ENCODE assay signal across 11 mouse cellular contexts in genomic region chr13:54760164-54760795, GRCm38 (mm10). TPM values are rescaled to one million over a fixed set of nuclear protein-coding genes. Genes with fewer than 3 reads are reported as not detected.
A peak's percentile ranks its signal among the peaks of the same experiment; 100 is the strongest.
DNase-seq lines count a peak whose midpoint lies in the region; ATAC-seq and TF ChIP-seq lines count a peak whose summit lies in the region.
"Had no signal": no experiment of that assay in that cellular context is flagged by ENCODE, and none has a peak within 500 bp of the region (broad histone marks: within the 10 kb centered on the region; RNA-seq: fewer than 3 reads in every experiment).

No protein-coding gene starts in this region.

- no peak overlapping the region for H3K4me3 ChIP-seq in midbrain, embryonic 11.5 days (ENCODE audit: low read depth, low read length)
- H3K4me3 ChIP-seq in midbrain, embryonic 15.5 days, result no peak overlapping the region
- H3K4me3 ChIP-seq in forebrain, postnatal 0 days (ENCODE audit: low read depth, low read length), result no peak overlapping the region
- no peak overlapping the region for H3K4me3 ChIP-seq in heart, embryonic 10.5 days
- H3K4me3 ChIP-seq: lung, embryonic 15.5 days had no signal

- peak; percentile 81 for DNase-seq in midbrain, embryonic 11.5 days (ENCODE audit: low spot score, missing footprints)
- DNase-seq in forebrain, postnatal 0 days, result peak; percentile 71
- DNase-seq in left cerebral cortex, adult 8-10 months (ENCODE audit: low spot score in 2 of 2), result peak; percentile 54 to 96
- DNase-seq in right cerebral cortex, postnatal 4 days, result peak; percentile 66
- no peak for DNase-seq in T-cell, adult 2 months (ENCODE audit: low spot score)
- DNase-seq in heart, embryonic 10.5 days (ENCODE audit: low spot score), result no peak

- WGBS in midbrain, embryonic 11.5 days, result 72% methylated on average over 8 of the region's 8 CpGs
- 65% methylated on average over 8 of the region's 8 CpGs for WGBS in midbrain, embryonic 15.5 days
- WGBS in forebrain, postnatal 0 days, result 43% methylated on average over 8 of the region's 8 CpGs
- 57% methylated on average over 8 of the region's 8 CpGs for WGBS in heart, embryonic 10.5 days

- no peaks in the 10 kb centered on the region for H3K36me3 ChIP-seq in midbrain, embryonic 11.5 days (ENCODE audit: control insufficient read depth, insufficient read depth, low read length)
- H3K36me3 ChIP-seq in midbrain, embryonic 15.5 days (replicated peaks), result no peaks in the 10 kb centered on the region
- H3K36me3 ChIP-seq in forebrain, postnatal 0 days (ENCODE audit: insufficient read depth), result no peaks in the 10 kb centered on the region
- no peaks in the 10 kb centered on the region for H3K36me3 ChIP-seq in heart, embryonic 10.5 days
- H3K36me3 ChIP-seq: lung, embryonic 15.5 days had no signal

- H3K9ac ChIP-seq in midbrain, embryonic 11.5 days (ENCODE audit: low read length), result no peak overlapping the region
- no peak overlapping the region for H3K9ac ChIP-seq in midbrain, embryonic 15.5 days
- H3K9ac ChIP-seq in forebrain, postnatal 0 days, result no peak overlapping the region
- H3K9ac ChIP-seq: lung, embryonic 15.5 days had no signal

- no peak overlapping the region for H3K4me2 ChIP-seq in midbrain, embryonic 11.5 days
- H3K4me2 ChIP-seq in midbrain, embryonic 15.5 days, result no peak overlapping the region
- no peak overlapping the region for H3K4me2 ChIP-seq in forebrain, postnatal 0 days (ENCODE audit: low read depth)
- H3K4me2 ChIP-seq: lung, embryonic 15.5 days had no signal

- no peak for TF ChIP-seq CTCF in forebrain, postnatal 0 days (IDR thresholded peaks at IDR 0.05; ENCODE audit: low read depth)

- ATAC-seq in midbrain, embryonic 11.5 days (ENCODE audit: low FRiP score), result no peak
- no peak for ATAC-seq in midbrain, embryonic 15.5 days (replicated peaks)
- peak; percentile 28 for ATAC-seq in forebrain, postnatal 0 days
- ATAC-seq in megakaryocyte progenitor cell, adult 5-6 weeks (replicated peaks; ENCODE audit: poor library complexity), result no peak

- H3K4me1 ChIP-seq in midbrain, embryonic 11.5 days (ENCODE audit: control insufficient read depth, insufficient read depth, low read length), result peaks cover 20% of the 10 kb centered on the region
- peaks cover 50% of the 10 kb centered on the region for H3K4me1 ChIP-seq in midbrain, embryonic 15.5 days
- H3K4me1 ChIP-seq in forebrain, postnatal 0 days (ENCODE audit: insufficient read depth), result peaks cover 27% of the 10 kb centered on the region
- peaks cover 38% of the 10 kb centered on the region for H3K4me1 ChIP-seq in heart, embryonic 10.5 days

- H3K9me3 ChIP-seq in midbrain, embryonic 11.5 days (ENCODE audit: control insufficient read depth, low read length), result no peaks in the 10 kb centered on the region
- no peaks in the 10 kb centered on the region for H3K9me3 ChIP-seq in midbrain, embryonic 15.5 days
- H3K9me3 ChIP-seq in forebrain, postnatal 0 days (ENCODE audit: low read length), result no peaks in the 10 kb centered on the region
- no peaks in the 10 kb centered on the region for H3K9me3 ChIP-seq in heart, embryonic 10.5 days
- H3K9me3 ChIP-seq: lung, embryonic 15.5 days had no signal

- H3K27ac ChIP-seq in midbrain, embryonic 11.5 days (ENCODE audit: low read depth, low read length), result no peak overlapping the region
- no peak overlapping the region for H3K27ac ChIP-seq in midbrain, embryonic 15.5 days
- H3K27ac ChIP-seq in forebrain, postnatal 0 days (ENCODE audit: low read depth, low read length), result peak overlapping the region; percentile 30; the same call in 1 of the 2 replicates
- H3K27ac ChIP-seq in heart, embryonic 10.5 days, result no peak overlapping the region
- H3K27ac ChIP-seq: lung, embryonic 15.5 days had no signal

- H3K27me3 ChIP-seq in midbrain, embryonic 11.5 days (ENCODE audit: control insufficient read depth, insufficient read depth, low read length), result peaks cover 21% of the 10 kb centered on the region
- peaks cover 23% of the 10 kb centered on the region for H3K27me3 ChIP-seq in midbrain, embryonic 15.5 days (replicated peaks)
- peaks cover 12% of the 10 kb centered on the region; the same call in 1 of the 2 replicates for H3K27me3 ChIP-seq in forebrain, postnatal 0 days (ENCODE audit: insufficient read depth, low read length)
- peaks cover 88% of the 10 kb centered on the region for H3K27me3 ChIP-seq in heart, embryonic 10.5 days (ENCODE audit: insufficient read depth, poor library complexity, severe bottlenecking)

RNA-seq across cellular contexts. Expression of gene Sncb, which starts 6.1 kb away (rescaled TPM):
- 1.3 TPM in 2 replicates for polyA plus RNA-seq in midbrain, embryonic 11.5 days (2014; fragmentation: Nextera tagmentation; extraction: Ambion mirVana)
- polyA plus RNA-seq in midbrain, embryonic 15.5 days (2015; fragmentation: Nextera tagmentation; extraction: Ambion mirVana), result 56.0 and 56.4 TPM in 2 replicates
- total RNA-seq in forebrain, postnatal 0 days (2014; rRNA removed), result 32.7 and 38.1 TPM in 2 replicates
- polyA plus RNA-seq in forebrain, postnatal 0 days (2015; fragmentation: Nextera tagmentation; extraction: Ambion mirVana), result 122 and 137 TPM in 2 replicates
- total RNA-seq in left cerebral cortex, adult 8-10 months (2022), result 100 to 1,000 TPM; 780 to 919 (median 785) TPM
- not detected in 2 replicates for total RNA-seq in megakaryocyte progenitor cell, adult 5-6 weeks (2015)
- not detected in 2 replicates for total RNA-seq in megakaryocyte progenitor cell, adult 5-6 weeks (2017)
- polyA plus RNA-seq in heart, embryonic 10.5 days (2016; fragmentation: Nextera tagmentation; extraction: Ambion mirVana), result 0.13 TPM in 1 of 2 replicates, not detected in the other
- total RNA-seq: ES-E14; heart, postnatal 25 days had no signal

RNA-seq across cellular contexts. Expression of gene Gprin1, which starts 10.6 kb away (rescaled TPM):
- 9.8 and 10.8 TPM in 2 replicates for polyA plus RNA-seq in midbrain, embryonic 11.5 days (2014; fragmentation: Nextera tagmentation; extraction: Ambion mirVana)
- 26.0 and 32.7 TPM in 2 replicates for polyA plus RNA-seq in midbrain, embryonic 15.5 days (2015; fragmentation: Nextera tagmentation; extraction: Ambion mirVana)
- 213 and 219 TPM in 2 replicates for total RNA-seq in forebrain, postnatal 0 days (2014; rRNA removed)
- polyA plus RNA-seq in forebrain, postnatal 0 days (2015; fragmentation: Nextera tagmentation; extraction: Ambion mirVana), result 37.1 and 39.0 TPM in 2 replicates
- total RNA-seq in left cerebral cortex, adult 8-10 months (2022), result 100 to 1,000 TPM in 3 of 4 experiments, 10 to 100 TPM in 1; 99.2 to 121 (median 105) TPM
- not detected in 2 replicates for total RNA-seq in megakaryocyte progenitor cell, adult 5-6 weeks (2015)
- total RNA-seq in megakaryocyte progenitor cell, adult 5-6 weeks (2017), result not detected in 2 replicates
- polyA plus RNA-seq in heart, embryonic 10.5 days (2016; fragmentation: Nextera tagmentation; extraction: Ambion mirVana), result 0.03 and 0.06 TPM in 2 replicates
- total RNA-seq: heart, postnatal 25 days had no signal

RNA-seq across cellular contexts. Expression of gene Eif4e1b, which starts 23.5 kb away (rescaled TPM):
- not detected in 2 replicates for polyA plus RNA-seq in midbrain, embryonic 11.5 days (2014; fragmentation: Nextera tagmentation; extraction: Ambion mirVana)
- polyA plus RNA-seq in midbrain, embryonic 15.5 days (2015; fragmentation: Nextera tagmentation; extraction: Ambion mirVana), result not detected in 2 replicates
- not detected in 2 replicates for total RNA-seq in forebrain, postnatal 0 days (2014; rRNA removed)
- polyA plus RNA-seq in forebrain, postnatal 0 days (2015; fragmentation: Nextera tagmentation; extraction: Ambion mirVana), result not detected in 2 replicates
- not detected for total RNA-seq in left cerebral cortex, adult 8-10 months (2022)
- not detected in 2 replicates for total RNA-seq in megakaryocyte progenitor cell, adult 5-6 weeks (2015)
- total RNA-seq in megakaryocyte progenitor cell, adult 5-6 weeks (2017), result not detected in 2 replicates
- not detected in 2 replicates for polyA plus RNA-seq in heart, embryonic 10.5 days (2016; fragmentation: Nextera tagmentation; extraction: Ambion mirVana)
- total RNA-seq: heart, postnatal 25 days had no signal
- polyA plus RNA-seq: lung, embryonic 15.5 days had no signal

RNA-seq across cellular contexts. Expression of gene Tspan17, which starts 28.9 kb away (rescaled TPM):
- 13.3 and 15.9 TPM in 2 replicates for polyA plus RNA-seq in midbrain, embryonic 11.5 days (2014; fragmentation: Nextera tagmentation; extraction: Ambion mirVana)
- 49.3 and 54.0 TPM in 2 replicates for polyA plus RNA-seq in midbrain, embryonic 15.5 days (2015; fragmentation: Nextera tagmentation; extraction: Ambion mirVana)
- total RNA-seq in forebrain, postnatal 0 days (2014; rRNA removed), result 26.5 and 28.3 TPM in 2 replicates
- 44.2 and 61.1 TPM in 2 replicates for polyA plus RNA-seq in forebrain, postnatal 0 days (2015; fragmentation: Nextera tagmentation; extraction: Ambion mirVana)
- 10 to 100 TPM; 74.5 to 85.8 (median 79.0) TPM for total RNA-seq in left cerebral cortex, adult 8-10 months (2022)
- total RNA-seq in megakaryocyte progenitor cell, adult 5-6 weeks (2015), result 0.30 and 0.73 TPM in 2 replicates
- total RNA-seq in megakaryocyte progenitor cell, adult 5-6 weeks (2017), result 0.71 and 3.0 TPM in 2 replicates
- 5.2 and 5.6 TPM in 2 replicates for polyA plus RNA-seq in heart, embryonic 10.5 days (2016; fragmentation: Nextera tagmentation; extraction: Ambion mirVana)

RNA-seq across cellular contexts. Expression of gene Cdhr2, which starts 59.0 kb away (rescaled TPM):
- polyA plus RNA-seq in midbrain, embryonic 11.5 days (2014; fragmentation: Nextera tagmentation; extraction: Ambion mirVana), result 0.06 TPM in 1 of 2 replicates, not detected in the other
- polyA plus RNA-seq in midbrain, embryonic 15.5 days (2015; fragmentation: Nextera tagmentation; extraction: Ambion mirVana), result 0.15 and 0.30 TPM in 2 replicates
- total RNA-seq in forebrain, postnatal 0 days (2014; rRNA removed), result 0.76 and 0.85 TPM in 2 replicates
- polyA plus RNA-seq in forebrain, postnatal 0 days (2015; fragmentation: Nextera tagmentation; extraction: Ambion mirVana), result 0.24 and 0.53 TPM in 2 replicates
- under 1 TPM; 0.13 to 0.35 (median 0.25) TPM for total RNA-seq in left cerebral cortex, adult 8-10 months (2022)
- total RNA-seq in megakaryocyte progenitor cell, adult 5-6 weeks (2015), result not detected in 2 replicates
- not detected in 2 replicates for total RNA-seq in megakaryocyte progenitor cell, adult 5-6 weeks (2017)
- polyA plus RNA-seq in heart, embryonic 10.5 days (2016; fragmentation: Nextera tagmentation; extraction: Ambion mirVana), result 0.06 and 1.2 TPM in 2 replicates
- total RNA-seq: heart, postnatal 25 days had no signal

Comparison
In these comparisons a context has a peak if more than half of its experiments do, and no peak if none do; other contexts are left out.
1. RNA of gene Sncb, which starts 6.1 kb away (polyA plus RNA-seq): 122 to 137 TPM in forebrain, postnatal 0 days and 56.0 to 56.4 TPM in midbrain, embryonic 15.5 days; 1.3 TPM in midbrain, embryonic 11.5 days and 0.13 TPM in heart, embryonic 10.5 days; every median in the first group is over 10 times any median in the second.
2. DNase-seq: peak in midbrain, embryonic 11.5 days (single experiment), forebrain, postnatal 0 days (single experiment), left cerebral cortex, adult 8-10 months (2 of 2) and right cerebral cortex, postnatal 4 days (single experiment); none in T-cell, adult 2 months (single experiment) and heart, embryonic 10.5 days (single experiment).
3. RNA of gene Gprin1, which starts 10.6 kb away (polyA plus RNA-seq): 37.1 to 39.0 TPM in forebrain, postnatal 0 days, 26.0 to 32.7 TPM in midbrain, embryonic 15.5 days and 9.8 to 10.8 TPM in midbrain, embryonic 11.5 days; 0.03 to 0.06 TPM in heart, embryonic 10.5 days; every median in the first group is over 10 times any median in the second.